Mouse (Mus musculus) cerebellum, adult 8-10 months (tissue): ENCODE data around the gene Abtb2.

ENCODE experiments used
- DNase-seq: peaks from one replicate; pipeline ENCODE4 v3.0.0; 2022

The Abtb2 gene

DNA sequence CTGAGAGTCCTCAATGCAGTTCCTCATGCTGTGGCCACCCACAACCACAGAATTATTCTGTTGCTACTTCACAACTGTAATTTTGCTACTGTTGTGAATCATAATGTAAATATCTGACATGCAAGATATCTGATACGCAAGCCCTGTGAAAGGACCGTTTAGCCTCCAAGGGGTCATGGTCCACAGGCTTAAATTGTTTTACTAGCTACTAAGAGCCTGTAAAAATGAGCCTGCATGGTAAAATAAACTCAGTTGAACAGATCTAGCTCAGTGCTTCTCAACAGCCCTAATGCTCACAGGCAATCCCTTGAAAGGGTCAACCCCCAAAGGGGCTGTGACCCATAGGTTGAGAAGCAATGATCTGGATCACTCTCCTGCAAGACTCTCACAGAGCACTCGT, 183.0 kb downstream of the Abtb2 start:
- DNase-seq, result no peak

DNA sequence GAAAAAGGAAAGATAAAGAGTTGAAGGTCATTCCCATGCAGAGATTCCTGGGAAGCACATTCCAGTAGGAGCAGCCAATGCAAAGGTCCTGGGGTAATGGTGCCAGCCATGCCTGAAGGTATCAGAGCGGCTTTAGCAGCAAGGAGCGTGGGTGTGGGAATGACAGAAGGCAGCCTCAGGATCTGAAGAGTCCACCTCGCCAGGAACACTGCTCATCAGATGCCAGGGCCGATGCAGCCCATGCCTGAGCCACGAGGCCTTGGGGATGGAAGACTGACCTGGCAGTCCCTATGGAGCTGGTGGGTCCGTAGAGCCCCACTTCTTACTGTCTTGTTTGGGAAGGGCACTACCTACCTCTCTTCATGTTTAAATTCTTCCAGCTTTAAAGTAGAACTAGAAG, 185.7 kb downstream of the Abtb2 start:
- DNase-seq, result no peak

DNA sequence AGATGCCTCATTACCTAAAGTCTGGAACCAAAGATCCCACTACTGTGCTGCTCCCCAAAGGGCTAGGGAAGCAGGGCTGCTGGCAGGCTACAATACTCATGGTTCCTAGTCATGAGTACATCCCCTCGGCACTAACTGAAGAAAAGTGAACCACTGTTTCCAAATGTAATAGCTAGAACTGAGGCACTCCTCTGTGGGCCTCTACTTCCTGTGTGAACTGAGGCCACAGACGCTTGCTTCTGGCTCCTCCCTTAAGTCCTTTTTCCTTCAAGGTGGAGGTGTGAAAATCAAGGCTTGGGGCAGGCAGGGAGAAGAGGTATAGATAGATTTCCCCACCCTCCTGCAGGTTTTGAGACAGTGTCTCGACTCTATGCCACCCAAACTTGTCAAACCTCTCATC, 188.5 kb downstream of the Abtb2 start:
- DNase-seq, result no peak

DNA sequence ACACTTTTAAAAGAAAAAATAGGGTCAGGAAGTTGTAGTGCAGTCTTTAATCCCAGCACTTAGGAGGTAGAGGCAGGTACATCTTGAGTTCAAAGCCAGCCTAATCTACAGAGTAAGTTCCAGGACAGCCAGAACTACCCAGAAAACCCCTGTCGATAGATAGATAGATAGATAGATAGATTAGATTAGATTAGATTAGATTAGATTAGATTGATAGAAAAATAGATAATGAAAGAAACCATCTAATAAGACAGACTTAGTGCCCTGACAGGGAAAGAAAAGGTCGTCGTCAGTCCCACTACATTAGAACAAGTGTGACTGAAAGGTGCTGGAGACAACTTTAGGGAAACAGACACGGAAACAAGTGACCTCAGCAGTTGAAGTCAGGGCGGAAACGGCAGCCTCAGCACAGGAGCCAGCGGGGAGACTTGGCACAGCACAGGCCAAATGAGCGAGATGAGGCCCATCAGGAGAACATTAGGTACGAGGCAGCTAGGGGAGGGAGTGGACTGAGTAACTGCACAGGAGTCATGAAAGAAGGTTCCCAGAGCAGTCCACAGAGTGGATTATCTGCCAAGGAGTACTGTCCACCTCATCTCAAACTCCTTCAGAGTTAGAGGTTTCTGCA, 189.5 kb downstream of the Abtb2 start:
- DNase-seq, result no peak

DNA sequence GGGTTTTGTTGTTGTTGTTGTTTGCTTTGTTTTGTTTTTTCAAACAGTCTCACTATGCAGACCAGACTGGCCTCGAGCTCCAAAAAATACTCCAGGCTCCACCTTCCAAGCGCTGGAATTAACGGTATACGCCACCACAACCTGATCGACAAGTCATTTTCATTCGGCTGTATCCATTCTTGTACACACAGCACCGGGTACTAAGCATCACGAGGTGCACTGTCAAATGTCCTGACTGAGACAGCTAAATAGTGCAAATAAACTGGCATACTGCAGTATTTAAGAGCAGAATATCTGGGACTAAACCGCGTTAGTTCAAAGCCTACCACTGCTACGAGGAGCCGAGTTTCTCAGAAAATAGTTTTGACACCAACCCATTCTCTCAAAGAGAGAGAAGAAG, 194.3 kb downstream of the Abtb2 start:
- DNase-seq, result no peak

DNA sequence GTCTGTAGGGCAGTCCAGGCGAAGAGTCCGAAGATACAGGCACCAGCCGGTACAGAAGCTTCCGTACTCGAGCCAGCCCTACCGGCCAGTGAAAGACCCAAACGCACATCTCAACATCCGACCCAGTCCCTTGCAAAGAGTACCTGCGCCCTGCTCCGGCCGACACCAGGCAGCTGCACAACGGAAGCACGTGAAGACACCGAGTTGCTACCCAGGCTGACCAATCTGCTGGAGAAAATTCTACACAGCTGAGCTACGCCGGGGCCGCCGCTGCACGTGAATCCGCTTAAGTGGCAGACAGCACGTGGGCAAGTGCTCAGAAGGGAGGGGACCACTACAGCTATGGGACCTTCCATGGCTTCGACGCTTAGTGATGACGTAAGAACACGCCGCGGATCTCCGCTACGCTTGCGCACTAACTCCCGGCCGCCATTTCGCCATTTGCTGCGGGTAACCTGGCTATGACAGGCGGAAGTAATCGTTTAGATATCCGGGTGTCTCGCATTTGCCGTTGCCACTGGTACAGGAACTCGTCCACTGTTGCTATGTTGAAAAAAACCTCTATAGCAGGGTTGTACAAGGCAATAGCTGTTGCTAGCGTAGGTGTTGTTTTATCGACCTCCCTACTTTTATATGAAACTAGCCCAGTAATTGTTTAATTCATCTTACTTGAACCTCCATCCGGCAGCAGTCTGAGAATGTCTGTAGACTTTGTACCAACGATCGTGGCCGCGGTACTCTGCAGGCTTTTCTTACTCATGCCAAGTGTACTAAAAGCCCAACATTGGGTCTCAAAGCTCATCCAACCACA, 195.0 kb downstream of the Abtb2 start, which contains the start of gene Nat10:
Nat10 (minus strand) TSS at position 365 of the 811 bp plus-strand sequence.
- DNase-seq, result peak; percentile 98

DNA sequence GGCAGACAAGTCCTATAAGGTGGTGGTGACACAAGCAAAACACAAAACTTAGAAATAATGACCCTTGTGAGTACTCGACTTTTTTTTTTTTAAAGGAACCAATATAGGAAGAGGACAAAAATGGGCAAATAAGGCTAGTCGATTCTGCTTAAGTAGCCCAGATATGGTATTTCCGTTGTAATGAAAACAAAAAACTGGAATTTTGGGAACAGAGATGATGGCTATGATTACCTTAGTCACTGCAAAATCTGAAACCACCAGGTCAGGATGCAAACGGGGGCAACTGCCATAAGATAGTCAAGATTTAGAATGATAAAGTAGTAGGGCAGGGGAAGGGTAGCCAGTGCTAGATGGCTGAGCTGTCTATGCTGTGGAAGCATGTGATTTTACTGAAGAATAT, 195.9 kb downstream of the Abtb2 start:
- DNase-seq, result no peak

DNA sequence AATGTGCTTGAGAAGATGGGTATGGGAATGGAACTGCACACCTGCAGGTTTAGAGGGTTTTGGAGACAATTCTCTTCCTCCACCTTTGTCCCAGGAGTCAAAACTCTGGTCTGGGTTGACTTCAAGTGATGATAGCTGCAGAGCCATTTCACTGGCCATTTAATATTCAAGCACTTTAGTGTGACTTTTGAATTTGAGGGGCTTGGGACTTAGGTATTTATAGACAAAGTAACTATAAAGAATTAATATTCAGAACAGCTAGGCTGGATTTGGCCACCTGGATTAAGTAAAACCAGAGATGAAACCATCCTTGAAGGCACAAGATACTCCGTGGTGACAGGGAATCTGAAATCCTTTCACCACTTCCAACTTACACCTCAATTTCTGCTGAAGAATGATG, 196.4 kb downstream of the Abtb2 start:
- DNase-seq, result no peak
